Mouse (Mus musculus) brown adipose tissue, adult 24 weeks (tissue): ENCODE data around the gene Eif1b. TPM values are rescaled to one million over a fixed set of nuclear protein-coding genes. Genes with fewer than 3 reads are reported as not detected.

Source experiments
- H3K27ac ChIP-seq: fragments of 200-500 bp; replicated peaks from 2 replicates; pipeline ENCODE4 v1.5.1; 2012; ENCODE audit warnings: low read depth, mild to moderate bottlenecking, low read length
- H3K4me1 ChIP-seq: fragments of 200-500 bp; 2 replicates; pipeline ENCODE4 v1.6.1; 2012; ENCODE audit warnings: low read length, mixed read lengths; ENCODE audit not compliant: control insufficient read depth, insufficient read depth, insufficient read length
- H3K4me3 ChIP-seq: fragments of 200-500 bp; 2 replicates; pipeline ENCODE4 v1.5.1; 2012; ENCODE audit warnings: low read depth, mild to moderate bottlenecking, low read length, moderate library complexity; ENCODE audit not compliant: insufficient read depth
- polyA plus RNA-seq: library from polyadenylated mRNA; stranded (reverse); fragments of >200 nt; gene quantifications from 2 replicates; pipeline ENCODE4 v1.2.4, GENCODE M21; 2012; ENCODE audit not compliant: missing spikeins, insufficient read depth, insufficient read length

The Eif1b gene
- 46.0 and 50.9 TPM in 2 replicates for polyA plus RNA-seq

DNA sequence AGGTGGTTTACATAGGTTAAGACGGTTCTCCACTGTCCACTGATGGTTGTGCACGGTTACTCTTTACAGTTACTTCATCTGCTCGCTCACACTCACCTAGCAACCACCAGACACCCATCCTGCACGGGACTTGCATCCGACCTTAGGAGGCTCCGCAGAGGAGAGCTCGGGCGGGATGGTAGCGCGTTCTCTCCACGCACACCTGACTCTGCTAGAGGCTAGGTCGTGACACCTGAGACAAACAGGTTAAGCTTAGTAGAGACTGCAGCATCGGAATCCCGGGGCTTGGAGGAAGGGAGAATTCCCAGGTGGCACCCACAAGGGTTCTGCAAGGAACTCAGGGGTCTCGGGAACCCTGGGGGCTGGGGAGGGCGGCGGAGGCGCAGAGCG lies at the start of gene Eif1b:
Gene Eif1b, plus strand, starts transcription at position 223 of the 390 bp plus-strand sequence.
- H3K27ac ChIP-seq, result peak within 1 kb of the TSS; percentile 73

GRCm38 (mm10) chr9:120444642-120445041 lies 47.4 kb upstream of the Eif1b start:
- H3K4me3 ChIP-seq, result no peak overlapping the region
- H3K4me1 ChIP-seq, result no peaks in the 10 kb centered on the region
- no peak overlapping the region for H3K27ac ChIP-seq

More for the DNA sequence above, at the start of gene Eif1b:
- Histone ChIP-seq H3K4me1 (no peaks in the 10 kb centered on the region), H3K4me3 (peak within 1 kb of the TSS; percentile 99)

DNA sequence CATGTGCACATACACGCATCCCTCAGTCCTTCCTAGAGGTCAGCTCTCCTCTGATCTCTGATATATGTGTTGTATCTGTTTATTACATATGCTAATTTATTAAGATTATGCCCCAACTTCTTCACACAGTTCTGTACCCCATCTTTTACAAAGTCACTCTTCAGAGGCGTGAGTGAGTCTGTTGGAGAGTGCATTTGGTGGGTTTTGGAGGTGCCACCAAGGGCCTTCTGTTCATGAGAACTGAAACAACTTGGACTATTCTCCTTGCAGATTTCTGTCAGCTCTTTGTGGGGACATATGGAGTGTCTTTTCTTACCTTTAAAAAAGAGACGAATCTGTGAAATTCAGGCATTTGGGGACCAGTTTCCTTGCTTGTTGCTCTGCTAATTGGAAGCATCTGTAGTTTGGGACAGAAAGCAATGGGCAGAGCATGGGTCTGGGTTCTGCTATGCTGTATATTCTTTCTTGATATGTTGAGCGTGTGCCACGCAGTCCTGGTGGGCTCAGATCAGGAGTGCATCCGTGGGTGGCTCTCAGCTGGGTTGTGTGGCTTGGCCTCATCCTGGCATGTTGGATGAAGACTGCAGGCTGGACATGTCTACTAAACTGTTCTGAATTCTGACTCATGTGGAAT lies 42.2 kb upstream of the Eif1b start:
- Histone ChIP-seq H3K4me1 (no peaks in the 10 kb centered on the region), H3K4me3 (no peak overlapping the region), H3K27ac (no peak overlapping the region)

DNA sequence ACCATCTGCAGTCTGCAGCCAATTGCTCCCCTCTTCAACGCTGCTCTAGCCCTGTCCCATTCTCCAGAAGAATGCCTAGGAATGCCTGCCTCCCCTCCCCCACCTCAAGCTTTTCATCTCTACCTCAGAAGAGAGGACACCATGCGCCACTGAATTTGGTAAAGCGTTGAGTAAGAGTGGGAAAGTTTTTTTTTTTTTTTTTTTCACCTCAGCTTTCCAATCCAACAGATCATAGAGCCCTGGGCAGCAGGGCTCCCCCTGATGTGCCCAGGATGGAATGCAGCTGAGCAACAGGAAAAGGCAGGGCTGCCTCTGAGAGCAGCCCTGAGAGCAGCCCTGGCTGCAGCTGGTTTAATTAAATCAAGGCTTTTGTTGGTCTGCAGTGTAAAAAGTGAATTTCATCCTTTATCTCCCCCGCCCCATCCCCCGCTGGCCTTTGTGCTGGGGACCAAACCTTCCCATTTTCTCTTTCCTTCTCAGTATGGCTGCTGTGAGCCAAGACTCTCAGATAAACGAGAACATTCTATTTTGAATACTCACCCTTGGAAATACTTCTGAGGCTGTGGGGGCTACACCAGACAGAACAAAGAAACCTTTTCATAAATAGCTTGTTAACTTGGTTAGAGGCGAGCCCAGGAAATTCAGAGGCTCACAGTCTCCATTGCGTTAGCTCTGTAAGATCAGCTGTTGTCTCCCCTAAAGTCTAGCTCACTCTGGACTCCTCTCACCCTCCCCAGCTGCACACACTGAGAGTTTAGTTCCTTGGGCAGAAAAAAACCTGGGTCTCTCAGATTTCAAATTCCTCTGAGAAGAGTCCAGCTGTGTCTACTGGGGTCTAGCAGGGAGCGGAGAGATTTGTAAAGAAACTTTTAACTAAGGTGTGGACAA lies 36.0 kb upstream of the Eif1b start:
- Histone ChIP-seq H3K4me1 (no peaks in the 10 kb centered on the region), H3K27ac (no peak overlapping the region), H3K4me3 (no peak overlapping the region)

DNA sequence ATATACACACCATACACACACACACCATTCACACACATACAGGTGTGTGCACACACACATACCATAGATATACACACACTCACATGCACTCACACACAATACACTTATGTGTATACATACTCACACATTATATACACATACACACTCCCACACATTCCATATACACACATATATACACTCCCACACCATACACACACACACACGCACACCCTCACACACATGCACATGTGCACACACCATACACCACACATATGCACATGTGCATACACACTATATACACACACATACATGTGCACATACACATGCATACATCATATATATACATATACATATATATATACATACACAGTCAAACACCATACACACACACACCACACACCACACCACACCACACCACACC lies 21.6 kb upstream of the Eif1b start:
- H3K27ac ChIP-seq, result no peak overlapping the region
- no peak overlapping the region for H3K4me3 ChIP-seq

GRCm38 (mm10) chr9:120481644-120482043 lies 10.4 kb upstream of the Eif1b start:
- Histone ChIP-seq H3K4me1 (no peaks in the 10 kb centered on the region), H3K4me3 (no peak overlapping the region), H3K27ac (no peak overlapping the region)

More for the DNA sequence above, 21.6 kb upstream of the Eif1b start:
- no peaks in the 10 kb centered on the region for H3K4me1 ChIP-seq

DNA sequence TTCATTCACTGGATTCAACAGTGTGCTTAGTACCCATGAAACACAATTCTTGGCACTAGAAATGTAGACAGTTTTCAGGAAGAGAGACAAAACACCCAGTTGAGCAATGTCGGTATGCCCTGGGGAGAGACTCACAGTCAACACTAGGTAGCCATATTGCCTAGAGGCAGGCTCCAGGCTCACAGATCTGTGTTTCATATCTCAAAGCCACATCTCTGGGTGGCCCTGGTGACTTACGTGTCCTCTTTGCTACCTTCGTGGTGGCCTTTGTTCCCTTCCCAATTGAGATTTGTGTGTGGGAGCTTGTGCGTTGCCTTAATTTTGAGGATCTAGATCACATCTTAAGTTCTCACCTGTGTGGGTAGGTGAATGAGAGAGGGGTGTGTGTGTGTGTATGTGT lies 9.7 kb upstream of the Eif1b start:
- Histone ChIP-seq H3K4me3 (no peak overlapping the region), H3K4me1 (no peaks in the 10 kb centered on the region), H3K27ac (no peak overlapping the region)

GRCm38 (mm10) chr9:120483101-120483500 lies 8.9 kb upstream of the Eif1b start:
- H3K4me3 ChIP-seq, result no peak overlapping the region
- H3K27ac ChIP-seq, result no peak overlapping the region
- no peaks in the 10 kb centered on the region for H3K4me1 ChIP-seq

DNA sequence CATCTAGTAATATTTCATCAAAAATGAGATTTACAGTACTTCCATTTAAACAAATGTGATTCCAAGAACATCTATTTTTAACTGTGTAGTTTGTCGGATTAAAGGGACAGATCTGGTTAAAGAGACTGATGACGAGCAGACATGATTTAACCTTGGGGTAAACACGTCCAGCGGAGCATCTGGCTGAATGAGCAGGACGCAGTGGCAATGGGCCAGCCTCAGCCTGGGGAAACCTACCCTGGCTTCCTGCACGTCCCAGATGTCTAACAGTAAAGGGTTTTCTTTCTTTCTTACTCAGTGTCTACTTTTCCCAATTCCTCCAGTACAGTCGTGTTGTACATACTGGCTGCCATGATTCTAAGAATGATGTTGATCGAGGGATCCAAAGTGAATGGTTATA lies 5.0 kb upstream of the Eif1b start:
- Histone ChIP-seq H3K4me3 (no peak overlapping the region), H3K4me1 (no peaks in the 10 kb centered on the region), H3K27ac (no peak overlapping the region)

DNA sequence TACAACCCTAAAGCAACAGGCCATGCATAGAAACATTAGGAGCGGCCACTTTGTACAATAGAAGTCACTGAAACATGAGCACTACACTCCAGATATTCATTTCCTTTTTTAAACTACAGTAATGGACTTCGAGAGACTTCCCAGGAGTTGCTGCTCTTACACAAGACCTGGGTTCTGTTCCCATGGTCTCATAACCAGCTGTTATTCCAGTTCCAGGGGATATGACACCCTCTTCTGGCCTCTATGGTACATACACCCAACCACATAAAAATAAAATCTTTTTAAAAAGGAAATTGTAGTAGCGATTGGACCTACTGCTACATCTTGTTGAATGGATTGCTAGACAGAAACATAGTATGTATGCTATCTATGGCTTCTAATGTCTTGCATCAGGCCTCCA lies 523 bp upstream of the Eif1b start:
- Histone ChIP-seq H3K4me1 (no peaks in the 10 kb centered on the region), H3K4me3 (no peak overlapping the region), H3K27ac (no peak overlapping the region)

GRCm38 (mm10) chr9:120492400-120493351 lies 644 bp downstream of the Eif1b start:
- H3K27ac ChIP-seq, result peak overlapping the region; percentile 73
- no peaks in the 10 kb centered on the region for H3K4me1 ChIP-seq
- peak overlapping the region; percentile 99 for H3K4me3 ChIP-seq

DNA sequence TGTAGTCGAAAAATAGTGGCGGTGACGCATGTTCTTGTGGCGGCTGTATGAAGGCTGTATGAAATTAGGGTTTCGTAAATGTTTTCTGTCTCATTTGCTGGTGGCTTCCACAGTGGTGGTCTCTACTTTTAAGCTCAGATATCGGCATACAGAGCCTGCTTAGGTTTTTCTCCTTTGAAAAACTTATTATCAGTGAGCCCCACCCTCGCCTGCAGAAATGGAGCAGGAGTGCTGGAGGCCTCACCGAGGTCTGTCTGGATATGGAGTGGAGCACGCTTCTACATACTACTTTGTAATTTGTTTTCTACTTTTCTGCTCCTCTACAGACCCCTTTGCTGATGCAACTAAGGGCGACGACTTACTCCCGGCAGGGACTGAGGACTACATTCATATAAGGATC lies 1.7 kb downstream of the Eif1b start:
- no peaks in the 10 kb centered on the region for H3K4me1 ChIP-seq
- H3K27ac ChIP-seq, result no peak overlapping the region
- H3K4me3 ChIP-seq, result peak overlapping the region; percentile 99

- H3K27ac ChIP-seq, result no peak overlapping the region
- no peaks in the 10 kb centered on the region for H3K4me1 ChIP-seq
- no peak overlapping the region for H3K4me3 ChIP-seq
Measured at GRCm38 (mm10) chr9:120496691-120497090, 4.7 kb downstream of the Eif1b start.

GRCm38 (mm10) chr9:120497983-120498382 lies 6.0 kb downstream of the Eif1b start:
- Histone ChIP-seq H3K4me3 (no peak overlapping the region), H3K27ac (no peak overlapping the region), H3K4me1 (no peaks in the 10 kb centered on the region)
